Mouse (Mus musculus) kidney, embryonic 14.5 days (tissue): ENCODE results near the gene Lrrc73. TPM values are rescaled to one million over a fixed set of nuclear protein-coding genes. Genes with fewer than 3 reads are reported as not detected.

Source experiments
- ATAC-seq: fragments of 200-750 bp; cut with Nextera tagmentation; 2 replicates; pipeline ENCODE4 v1.8.0; 2017; ENCODE audit warnings: moderate number of reproducible peaks, mild to moderate bottlenecking, moderate TSS enrichment, moderate library complexity; ENCODE audit not compliant: low FRiP score, low TSS enrichment
- H3K27ac ChIP-seq: fragments of 300-500 bp; sonication (generic); 2 replicates; pipeline ENCODE4 v1.5.1; 2014; ENCODE audit warnings: low read depth, mild to moderate bottlenecking, low read length, moderate library complexity, mixed read lengths
- H3K27me3 ChIP-seq: fragments of 300-500 bp; sonication (generic); 2 replicates; pipeline ENCODE4 v1.6.1; 2014; ENCODE audit warnings: mild to moderate bottlenecking, low read length; ENCODE audit not compliant: control insufficient read depth, insufficient read depth
- H3K36me3 ChIP-seq: fragments of 300-500 bp; sonication (generic); 2 replicates; pipeline ENCODE4 v1.6.1; 2014; ENCODE audit warnings: low read length, mixed read lengths; ENCODE audit not compliant: control insufficient read depth, insufficient read depth
- H3K4me1 ChIP-seq: fragments of 300-500 bp; sonication (generic); 2 replicates; pipeline ENCODE4 v1.6.1; 2014; ENCODE audit warnings: low read length, mixed read lengths; ENCODE audit not compliant: control insufficient read depth, insufficient read depth
- H3K4me2 ChIP-seq: fragments of 300-500 bp; sonication (generic); replicated peaks from 2 replicates; pipeline ENCODE4 v1.6.1; 2014; ENCODE audit warnings: low read depth, mild to moderate bottlenecking, low read length
- H3K4me3 ChIP-seq: fragments of 300-500 bp; sonication (generic); 2 replicates; pipeline ENCODE4 v1.5.1; 2014; ENCODE audit warnings: mild to moderate bottlenecking, low read length
- H3K9ac ChIP-seq: fragments of 300-500 bp; sonication (generic); 2 replicates; pipeline ENCODE4 v1.6.1; 2014; ENCODE audit warnings: low read depth, mild to moderate bottlenecking, low read length, moderate library complexity
- H3K9me3 ChIP-seq: fragments of 300-500 bp; sonication (generic); 2 replicates; pipeline ENCODE4 v1.6.1; 2016; ENCODE audit warnings: low read length; ENCODE audit not compliant: control insufficient read depth
- whole genome bisulfite sequencing: fragments of 180-500 bp; shearing (Covaris S2); extraction: QIAGEN DNeasy Blood & Tissue Kit; methylation state at CpG from one replicate; pipeline ENCODE4 v1.1.7; 2014; 5-methylcytosine and 5-hydroxymethylcytosine counted together
- polyA plus RNA-seq: library from polyadenylated mRNA; unstranded; fragments of >200 nt; fragmentation: Nextera tagmentation; extraction: Ambion mirVana; gene quantifications from 2 replicates; pipeline ENCODE4 v1.2.1, GENCODE M21; 2014

The Lrrc73 gene
- polyA plus RNA-seq, 1 experiment from 2014 or later, result 0.92 TPM

- 75% methylated on average over 4 of the region's 4 CpGs for WGBS
- Histone ChIP-seq H3K4me2 (no peak overlapping the region), H3K9ac (no peak overlapping the region), H3K4me1 (peaks cover 8% of the 10 kb centered on the region), H3K9me3 (no peaks in the 10 kb centered on the region), H3K27ac (no peak overlapping the region), H3K36me3 (peaks cover 48% of the 10 kb centered on the region), H3K4me3 (no peak overlapping the region), H3K27me3 (no peaks in the 10 kb centered on the region)
- ATAC-seq, result no peak
Observed at GRCm38 (mm10) chr17:46277586-46277985, 24.3 kb downstream of the Lrrc73 start.

- Histone ChIP-seq H3K4me2 (no peak overlapping the region), H3K4me3 (no peak overlapping the region), H3K36me3 (peaks cover 48% of the 10 kb centered on the region), H3K9me3 (no peaks in the 10 kb centered on the region), H3K9ac (no peak overlapping the region), H3K27me3 (no peaks in the 10 kb centered on the region), H3K4me1 (peaks cover 11% of the 10 kb centered on the region), H3K27ac (no peak overlapping the region)
- ATAC-seq, result no peak
- 93% methylated on average over 12 of the region's 12 CpGs for WGBS
Observed at GRCm38 (mm10) chr17:46278011-46278765, 24.9 kb downstream of the Lrrc73 start.

- Histone ChIP-seq H3K27me3 (no peaks in the 10 kb centered on the region), H3K4me2 (peak within 1 kb of the TSS; percentile 80), H3K36me3 (peaks cover 30% of the 10 kb centered on the region), H3K4me1 (peaks cover 13% of the 10 kb centered on the region), H3K27ac (peak within 1 kb of the TSS; percentile 97), H3K4me3 (peak within 1 kb of the TSS; percentile 77), H3K9me3 (no peaks in the 10 kb centered on the region), H3K9ac (peak within 1 kb of the TSS; percentile 82)
- WGBS, result under 1% methylated on average over 37 of the region's 37 CpGs
- ATAC-seq, result peak; percentile 95
Observed at GRCm38 (mm10) chr17:46282483-46283123, 29.3 kb downstream of the Lrrc73 start, which contains the start of gene Tjap1. Gene Tjap1 (minus strand): TSS chr17:46283026.

GRCm38 (mm10) chr17:46283140-46283539, 29.8 kb downstream of the Lrrc73 start:
- Histone ChIP-seq H3K27me3 (no peaks in the 10 kb centered on the region), H3K4me1 (peaks cover 15% of the 10 kb centered on the region), H3K9me3 (no peaks in the 10 kb centered on the region), H3K4me3 (peak overlapping the region; percentile 77), H3K27ac (peak overlapping the region; percentile 97; the same call in 1 of the 2 replicates), H3K4me2 (peak overlapping the region; percentile 80), H3K9ac (no peak overlapping the region), H3K36me3 (peaks cover 26% of the 10 kb centered on the region)
- ATAC-seq, result peak; percentile 16; the same call in 1 of the 2 replicates
- 23% methylated on average over 9 of the region's 9 CpGs for WGBS

GRCm38 (mm10) chr17:46283911-46284310, 30.6 kb downstream of the Lrrc73 start:
- Histone ChIP-seq H3K4me3 (no peak overlapping the region), H3K27me3 (no peaks in the 10 kb centered on the region), H3K27ac (no peak overlapping the region), H3K4me2 (no peak overlapping the region), H3K9ac (no peak overlapping the region), H3K36me3 (peaks cover 18% of the 10 kb centered on the region), H3K9me3 (no peaks in the 10 kb centered on the region), H3K4me1 (peaks cover 15% of the 10 kb centered on the region)
- 72% methylated on average over 8 of the region's 8 CpGs for WGBS
- no peak for ATAC-seq

GRCm38 (mm10) chr17:46284653-46285052, 31.3 kb downstream of the Lrrc73 start:
- Histone ChIP-seq H3K27me3 (no peaks in the 10 kb centered on the region), H3K9ac (no peak overlapping the region)

GRCm38 (mm10) chr17:46285407-46285806, 32.1 kb downstream of the Lrrc73 start:
- Histone ChIP-seq H3K4me1 (peaks cover 15% of the 10 kb centered on the region), H3K36me3 (peaks cover 4% of the 10 kb centered on the region), H3K9ac (no peak overlapping the region), H3K27me3 (no peaks in the 10 kb centered on the region), H3K4me3 (no peak overlapping the region), H3K9me3 (no peaks in the 10 kb centered on the region), H3K27ac (no peak overlapping the region), H3K4me2 (no peak overlapping the region)
- WGBS, result 63% methylated on average over 6 of the region's 6 CpGs
- no peak for ATAC-seq

More at GRCm38 (mm10) chr17:46284653-46285052, 31.3 kb downstream of the Lrrc73 start:
- 22% methylated on average over 7 of the region's 7 CpGs for WGBS
- Histone ChIP-seq H3K36me3 (peaks cover 11% of the 10 kb centered on the region), H3K4me3 (no peak overlapping the region), H3K4me1 (peaks cover 15% of the 10 kb centered on the region), H3K4me2 (no peak overlapping the region), H3K27ac (no peak overlapping the region), H3K9me3 (no peaks in the 10 kb centered on the region)
- ATAC-seq, result no peak

- H3K4me2 ChIP-seq, result no peak overlapping the region
- WGBS, result 53% methylated on average over 10 of the region's 11 CpGs
- no peak overlapping the region for H3K4me3 ChIP-seq
- H3K4me1 ChIP-seq, result peaks cover 7% of the 10 kb centered on the region; the same call in 1 of the 2 replicates
- H3K27ac ChIP-seq, result 0 out of 2 replicates have a peak overlapping the region, but pooled peaks have one; percentile 38
- H3K9ac ChIP-seq, result peak overlapping the region; percentile 18; the same call in 1 of the 2 replicates
- no peaks in the 10 kb centered on the region for H3K36me3 ChIP-seq
- ATAC-seq, result 0 out of 2 replicates have a peak, but pooled peaks have one; percentile 25
- H3K27me3 ChIP-seq, result 0 out of 2 replicates have a peak, but pooled peaks cover 3% of the 10 kb centered on the region
- H3K9me3 ChIP-seq, result no peaks in the 10 kb centered on the region
Observed at GRCm38 (mm10) chr17:46287678-46288095, 34.4 kb downstream of the Lrrc73 start.

- Histone ChIP-seq H3K27ac (no peak overlapping the region), H3K4me3 (no peak overlapping the region), H3K4me2 (no peak overlapping the region), H3K9me3 (no peaks in the 10 kb centered on the region), H3K9ac (no peak overlapping the region), H3K36me3 (no peaks in the 10 kb centered on the region), H3K27me3 (peaks cover 59% of the 10 kb centered on the region), H3K4me1 (0 out of 2 replicates have a peak, but pooled peaks cover 8% of the 10 kb centered on the region)
- no peak for ATAC-seq
- 35% methylated on average over 6 of the region's 6 CpGs for WGBS
Observed at GRCm38 (mm10) chr17:46296601-46297000, 43.3 kb downstream of the Lrrc73 start.
